Mouse (Mus musculus) erythroid progenitor cell, adult 5-6 weeks (primary cell): ENCODE data around the gene Xpnpep1. TPM values are rescaled to one million over a fixed set of nuclear protein-coding genes. Genes with fewer than 3 reads are reported as not detected.

Source experiments
- ATAC-seq: replicated peaks from 2 replicates; pipeline ENCODE4 v1.8.0; 2016; ENCODE audit warnings: moderate number of reproducible peaks, mild to moderate bottlenecking, moderate TSS enrichment, inconsistent platforms; ENCODE audit not compliant: poor library complexity, low FRiP score, severe bottlenecking
- total RNA-seq, 2 experiments: library from RNA; stranded (forward) in 1 of 2; stranded (reverse) in 1 of 2; fragments of 150-400 nt in 1 of 2; fragments of 186-747, 209-891 nt in 1 of 2; gene quantifications; 2 replicates each; pipeline versions ENCODE4 v1.2.3 to v1.2.4; 2015 to 2017; ENCODE audit warnings: low replicate concordance in 2 of 2

The Xpnpep1 gene
- total RNA-seq (2015; ENCODE audit: low replicate concordance) (36.4 and 45.7 TPM in 2 replicates), total RNA-seq (2017; ENCODE audit: low replicate concordance) (27.3 and 49.2 TPM in 2 replicates)

GRCm38 (mm10) chr19:53040164-53041132 lies at the start of gene Xpnpep1:
Gene Xpnpep1, minus strand, starts transcription at chr19:53040214.
- no peak for ATAC-seq

DNA sequence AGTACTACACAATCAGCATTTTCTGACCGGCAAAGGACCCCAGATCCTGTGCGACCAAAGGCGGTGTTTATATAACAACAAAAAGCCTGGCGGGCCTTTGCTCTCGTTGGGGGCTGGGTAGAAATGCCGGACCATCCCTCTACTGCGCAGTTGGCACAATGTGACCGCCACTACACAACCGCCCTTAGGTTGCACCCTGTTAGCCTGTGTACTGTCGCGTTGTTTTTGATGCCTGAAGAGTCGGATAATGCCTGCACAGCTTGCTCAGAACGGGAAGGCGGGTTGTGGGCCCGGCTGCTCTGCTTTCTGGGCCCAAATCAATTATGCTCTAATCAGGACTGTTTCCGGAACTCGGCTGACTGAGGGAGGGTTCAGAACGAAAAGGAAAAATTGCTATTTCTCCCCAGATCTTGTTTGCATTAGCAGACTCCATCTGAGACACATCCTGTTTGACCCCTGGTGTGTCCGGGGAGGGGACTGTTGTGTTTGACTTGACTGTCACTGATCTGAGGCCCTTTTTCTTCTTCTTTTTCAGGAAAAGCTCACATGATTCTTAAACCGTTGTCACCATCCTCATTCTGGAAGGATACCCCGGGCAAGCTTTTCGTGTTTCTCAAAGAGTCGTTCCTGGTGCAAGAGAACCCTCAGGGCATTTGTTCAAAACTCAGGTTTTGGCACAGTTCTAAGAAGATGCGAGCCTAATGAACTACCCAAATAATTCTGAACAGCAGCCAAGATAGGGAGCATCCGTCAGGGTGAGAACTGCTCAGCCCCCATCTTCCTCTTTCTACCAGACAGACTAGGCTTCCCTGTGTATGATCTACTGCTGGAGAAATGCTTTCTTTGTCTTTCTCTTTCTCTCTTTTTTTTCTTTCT lies 47.5 kb upstream of the Xpnpep1 start:
- no peak for ATAC-seq

DNA sequence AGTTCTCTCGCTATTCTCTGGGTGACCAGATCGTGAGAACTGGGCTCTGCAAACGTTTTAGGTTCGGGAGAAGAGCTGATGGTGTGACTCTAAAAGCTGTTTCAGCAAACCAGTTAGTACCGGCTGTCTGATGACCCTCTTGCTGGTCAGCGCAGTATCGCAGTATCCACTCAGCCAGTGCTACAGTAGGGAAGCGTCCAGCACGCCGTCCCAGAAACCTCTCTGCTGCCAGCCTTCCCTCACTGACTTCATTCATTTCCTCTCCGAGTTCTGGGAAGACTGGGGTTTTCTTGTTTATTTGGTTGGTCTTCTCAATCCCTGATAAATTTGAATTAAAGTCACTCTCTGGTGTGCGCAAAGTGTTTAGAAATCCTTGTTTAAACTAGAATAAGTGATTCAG lies 46.8 kb upstream of the Xpnpep1 start:
- ATAC-seq = no peak

- ATAC-seq = no peak
These were observed 44.7 kb upstream of the Xpnpep1 start for GRCm38 (mm10) chr19:53084735-53085134.

DNA sequence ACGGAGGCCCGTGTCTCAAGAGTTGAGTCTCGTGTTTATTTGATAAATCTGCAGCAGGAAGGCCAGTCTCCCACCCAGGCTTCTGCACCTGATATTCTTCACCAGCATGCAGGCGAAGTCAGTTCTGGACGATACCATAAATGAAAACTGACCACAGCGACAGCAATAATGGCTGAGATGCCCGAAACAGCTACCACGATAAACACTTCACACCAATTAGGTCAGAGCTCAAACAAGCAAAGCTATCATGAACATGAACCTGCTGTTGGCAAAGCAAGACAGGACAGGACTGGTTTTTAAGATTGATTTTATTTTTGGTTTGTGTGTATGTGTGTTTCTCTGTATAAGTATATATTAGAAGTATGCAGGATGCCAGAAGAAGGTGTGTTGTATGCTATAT lies 42.8 kb upstream of the Xpnpep1 start:
- no peak for ATAC-seq

DNA sequence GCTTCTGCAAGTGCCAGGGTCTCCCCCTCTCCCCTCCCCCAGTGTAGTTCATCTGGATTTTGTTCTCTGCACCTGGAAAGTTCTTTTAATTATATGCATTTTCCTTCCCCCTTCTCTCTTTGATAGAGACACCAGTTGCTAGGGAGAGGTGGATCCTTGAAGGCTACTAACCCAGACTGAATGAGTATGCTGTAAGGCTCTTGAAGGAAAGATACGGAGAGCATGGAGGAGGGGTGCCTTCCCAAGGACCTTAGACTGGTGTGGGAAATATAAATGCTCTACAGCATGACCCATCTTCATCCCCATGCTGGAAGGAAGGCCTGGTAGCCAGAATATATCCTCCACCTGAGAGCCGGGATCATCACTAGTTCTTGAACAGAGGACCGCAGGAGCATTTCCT lies 41.3 kb upstream of the Xpnpep1 start:
- ATAC-seq = no peak

DNA sequence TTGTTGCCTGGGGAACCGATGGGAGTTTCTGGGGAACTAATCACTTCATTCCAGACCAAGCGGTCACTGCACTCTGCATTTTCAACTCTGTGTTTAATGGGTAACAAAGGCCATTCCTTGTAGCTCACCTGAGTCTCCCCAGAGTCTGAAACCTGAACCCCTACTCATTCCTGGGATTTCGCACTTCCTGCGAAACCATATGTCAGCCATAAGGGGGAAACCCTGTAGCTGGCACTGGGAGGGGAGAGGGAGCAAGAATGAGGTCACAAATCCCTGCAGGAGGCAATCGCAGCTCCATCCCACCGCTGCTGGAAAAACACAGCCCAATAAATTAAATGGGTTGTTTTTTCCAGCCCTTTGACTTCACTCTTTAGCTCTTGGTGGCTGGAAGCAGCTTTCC lies 40.9 kb upstream of the Xpnpep1 start:
- no peak for ATAC-seq

- ATAC-seq = no peak
These were observed 40.5 kb upstream of the Xpnpep1 start for GRCm38 (mm10) chr19:53080487-53080886.

DNA sequence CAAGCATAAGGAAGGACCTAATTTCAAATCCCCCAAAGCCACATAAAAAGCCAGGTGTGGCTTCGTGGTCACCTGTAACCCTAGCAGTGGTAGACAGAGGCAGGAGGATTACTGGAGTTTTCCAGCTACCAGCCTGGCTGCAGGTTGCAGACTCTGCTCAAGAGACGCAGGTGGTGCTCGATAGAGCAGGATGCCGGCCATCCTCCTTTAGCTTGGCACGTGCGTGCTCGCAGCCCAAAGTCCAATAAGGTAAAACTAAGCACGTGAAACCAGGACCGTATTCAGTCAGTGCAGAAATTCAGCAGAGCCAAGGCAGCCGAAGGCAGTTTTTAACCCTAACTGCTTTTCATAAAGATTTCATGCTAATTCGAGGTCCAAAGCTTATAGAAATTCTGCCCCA lies 40.0 kb upstream of the Xpnpep1 start:
- no peak for ATAC-seq

- ATAC-seq = no peak
These were observed 38.5 kb upstream of the Xpnpep1 start for GRCm38 (mm10) chr19:53078271-53079085.

DNA sequence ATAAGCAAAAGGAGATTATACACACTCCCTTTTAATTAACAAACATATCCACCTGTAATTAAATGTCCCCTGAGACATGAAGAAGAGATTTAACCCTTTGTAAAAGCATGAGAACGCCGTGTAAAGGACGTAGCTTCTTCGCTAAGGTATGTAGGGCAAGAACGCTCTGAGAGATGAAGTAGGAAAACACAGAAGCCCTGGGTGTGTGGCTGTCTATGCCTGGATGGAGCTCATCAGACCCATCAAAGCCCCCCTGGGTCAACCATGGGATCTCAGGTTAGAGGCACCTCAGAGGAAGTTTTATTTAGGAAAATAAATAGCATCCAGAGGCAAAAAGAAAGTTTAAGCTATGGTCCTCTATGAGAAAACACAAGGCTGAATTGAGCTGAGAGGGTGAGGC lies 37.3 kb upstream of the Xpnpep1 start:
- no peak for ATAC-seq

- no peak for ATAC-seq
These were observed 36.4 kb upstream of the Xpnpep1 start for GRCm38 (mm10) chr19:53076238-53076981.

- ATAC-seq = no peak
These were observed 35.9 kb upstream of the Xpnpep1 start for GRCm38 (mm10) chr19:53075896-53076237.

DNA sequence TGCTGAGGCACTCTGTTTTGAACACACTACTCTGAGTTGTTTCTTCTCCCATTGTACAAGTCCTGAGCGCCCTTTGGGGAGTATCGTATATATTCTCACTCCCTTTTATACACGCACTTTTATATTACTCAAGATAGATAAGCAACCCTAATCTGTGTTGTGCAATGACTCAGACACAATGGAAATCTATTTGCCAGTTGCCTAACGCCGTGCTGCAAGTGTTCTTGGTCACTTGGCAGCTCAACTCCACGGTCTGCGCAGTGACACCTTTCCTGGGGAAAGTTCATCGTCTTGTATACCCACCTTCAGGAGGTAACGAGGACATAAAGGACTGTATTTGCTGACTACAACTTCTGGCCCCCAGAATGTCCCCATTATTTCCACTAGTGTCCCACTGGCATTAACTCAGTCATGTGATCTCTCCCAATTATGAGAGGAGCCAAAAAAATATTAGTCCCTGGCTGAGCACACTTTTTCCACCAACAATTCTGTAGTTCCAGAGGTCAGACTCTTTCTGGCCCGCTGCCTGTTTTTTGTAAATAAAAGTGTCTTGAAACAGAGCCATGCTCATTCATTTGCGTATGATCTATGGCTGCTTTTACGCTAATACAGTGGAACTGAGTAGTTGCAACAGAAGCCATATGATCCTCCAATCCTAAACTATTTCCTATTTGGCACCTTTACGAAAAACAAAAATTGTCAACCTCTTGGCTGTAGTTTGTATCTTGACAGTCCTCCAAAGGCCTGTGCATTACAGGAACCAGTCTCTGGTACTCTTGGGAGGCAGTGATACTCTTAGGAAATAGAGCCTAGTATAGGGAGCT lies 35.1 kb upstream of the Xpnpep1 start:
- no peak for ATAC-seq

- ATAC-seq = no peak
These were observed 33.5 kb upstream of the Xpnpep1 start for GRCm38 (mm10) chr19:53073521-53073920.

- ATAC-seq = no peak
These were observed 32.4 kb upstream of the Xpnpep1 start for GRCm38 (mm10) chr19:53072406-53072805.

GRCm38 (mm10) chr19:53071651-53072050 lies 31.6 kb upstream of the Xpnpep1 start:
- ATAC-seq = no peak

DNA sequence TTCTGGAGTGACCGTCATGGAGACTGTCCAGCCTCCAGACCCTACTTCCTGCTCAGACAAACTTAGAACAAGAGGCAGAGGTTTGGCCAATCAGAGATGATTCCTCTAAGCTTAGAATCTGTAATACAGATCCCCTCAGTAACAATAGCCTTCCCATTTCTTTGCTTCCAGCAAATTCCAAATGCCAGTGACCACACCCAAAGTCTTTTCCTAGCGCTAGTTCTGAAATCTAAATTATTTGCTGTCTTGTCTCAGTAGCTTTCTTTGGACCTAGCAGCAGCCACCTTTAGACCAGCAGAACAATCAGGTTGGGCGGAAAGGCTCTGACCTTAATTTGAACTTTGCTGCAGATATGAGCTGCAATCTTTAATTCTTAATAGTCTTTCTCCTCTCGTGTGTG lies 30.9 kb upstream of the Xpnpep1 start:
- no peak for ATAC-seq
